Mouse (Mus musculus) liver, embryonic 14.5 days (tissue): ENCODE results near the gene Ddo.

Source experiments
- CTCF ChIP-seq: IDR thresholded peaks from 2 replicates; pipeline ENCODE4 v1.5.1; 2016; ENCODE audit warnings: antibody characterized with exemption, low read depth, control low read depth
- EP300 ChIP-seq: IDR thresholded peaks from 2 replicates; pipeline ENCODE4 v1.6.1; 2016; ENCODE audit warnings: antibody characterized with exemption, low read depth

DNA sequence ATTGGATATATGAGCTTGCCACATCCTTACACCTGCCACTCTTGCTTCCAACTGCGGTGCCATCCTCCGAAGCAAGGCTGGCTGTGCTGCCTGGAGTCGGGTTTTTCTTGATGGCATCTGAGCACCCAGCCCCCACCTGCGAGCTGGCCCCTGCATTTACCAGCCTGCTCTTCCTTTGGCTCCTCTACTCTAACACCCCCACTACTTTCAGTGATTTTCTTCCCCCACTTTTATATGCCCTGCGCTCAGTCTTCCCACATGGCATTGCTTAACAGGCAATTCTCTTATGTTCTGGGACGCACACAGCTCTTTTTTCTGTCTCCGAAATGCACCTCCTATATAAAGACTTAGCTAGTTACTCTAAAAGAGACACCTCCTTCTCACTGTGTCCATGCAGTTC lies 54.5 kb downstream of the Ddo start:
- no peak for TF ChIP-seq CTCF
- TF ChIP-seq EP300, result no peak
